In the genomic region with DNA sequence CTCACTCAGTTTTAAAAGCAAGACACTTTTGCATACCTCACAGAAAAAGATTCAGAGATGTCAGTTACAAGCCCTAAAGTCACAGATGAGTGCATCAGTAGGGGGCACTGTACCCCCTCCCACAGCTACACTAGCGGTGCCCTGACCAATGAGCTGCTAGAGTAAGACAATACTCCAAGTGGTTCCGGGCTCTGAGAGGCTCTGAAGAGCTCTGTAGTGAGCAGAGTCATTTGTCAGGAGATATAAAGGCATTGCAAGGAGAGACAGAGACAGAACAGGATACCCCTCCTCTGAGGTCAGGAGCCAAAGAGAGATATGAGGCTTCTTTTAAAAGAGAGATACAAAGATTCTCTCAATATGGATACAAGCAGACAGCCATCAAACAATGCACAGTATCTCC, we compare ENCODE assay signal across 27 mouse cellular contexts.
A peak's percentile ranks its signal among the peaks of the same experiment; 100 is the strongest.
DNase-seq lines count a peak whose midpoint lies in the region; ATAC-seq lines count a peak whose summit lies in the region.
"Had no signal": no experiment of that assay in that cellular context is flagged by ENCODE, and none has a peak within 500 bp of the region (broad histone marks: within the 10 kb centered on the region; RNA-seq: fewer than 3 reads in every experiment).

No protein-coding gene starts in this region.

- H3K4me3 ChIP-seq in forebrain, embryonic 13.5 days, result no peak overlapping the region
- no peak overlapping the region for H3K4me3 ChIP-seq in forebrain, embryonic 15.5 days
- no peak overlapping the region for H3K4me3 ChIP-seq in midbrain, embryonic 15.5 days
- H3K4me3 ChIP-seq in midbrain, embryonic 11.5 days (ENCODE audit: low read depth, low read length), result no peak overlapping the region
- no peak overlapping the region for H3K4me3 ChIP-seq in kidney, embryonic 14.5 days (ENCODE audit: low read length)
- H3K4me3 ChIP-seq: embryonic facial prominence, embryonic 12.5 days; heart, adult 2 months; heart, embryonic 13.5 days; hindbrain, embryonic 15.5 days; limb, embryonic 10.5 days; limb, embryonic 15.5 days; liver, embryonic 13.5 days; neural tube, embryonic 15.5 days had no signal

- WGBS in forebrain, embryonic 13.5 days, result 34% methylated on average over 2 of the region's 2 CpGs
- 46% methylated on average over 2 of the region's 2 CpGs for WGBS in forebrain, embryonic 15.5 days
- WGBS in midbrain, embryonic 15.5 days, result 44% methylated on average over 2 of the region's 2 CpGs
- 40% methylated on average over 2 of the region's 2 CpGs for WGBS in midbrain, embryonic 11.5 days
- 27% methylated on average over 2 of the region's 2 CpGs for WGBS in kidney, embryonic 14.5 days

- H3K27ac ChIP-seq in forebrain, embryonic 13.5 days, result no peak overlapping the region
- H3K27ac ChIP-seq in forebrain, embryonic 15.5 days (replicated peaks), result no peak overlapping the region
- H3K27ac ChIP-seq in midbrain, embryonic 15.5 days, result no peak overlapping the region
- no peak overlapping the region for H3K27ac ChIP-seq in midbrain, embryonic 11.5 days (ENCODE audit: low read depth, low read length)
- H3K27ac ChIP-seq in kidney, embryonic 14.5 days (ENCODE audit: low read depth, low read length), result no peak overlapping the region
- H3K27ac ChIP-seq: embryonic facial prominence, embryonic 12.5 days; heart, adult 2 months; heart, embryonic 13.5 days; hindbrain, embryonic 15.5 days; limb, embryonic 10.5 days; limb, embryonic 15.5 days; liver, embryonic 13.5 days; macrophage; neural tube, embryonic 15.5 days had no signal

- H3K36me3 ChIP-seq in forebrain, embryonic 13.5 days (ENCODE audit: poor library complexity, severe bottlenecking), result no peaks in the 10 kb centered on the region
- H3K36me3 ChIP-seq in forebrain, embryonic 15.5 days, result no peaks in the 10 kb centered on the region
- H3K36me3 ChIP-seq in midbrain, embryonic 15.5 days (replicated peaks), result no peaks in the 10 kb centered on the region
- no peaks in the 10 kb centered on the region for H3K36me3 ChIP-seq in midbrain, embryonic 11.5 days (ENCODE audit: control insufficient read depth, insufficient read depth, low read length)
- H3K36me3 ChIP-seq in kidney, embryonic 14.5 days (ENCODE audit: control insufficient read depth, insufficient read depth, low read length), result no peaks in the 10 kb centered on the region
- H3K36me3 ChIP-seq: embryonic facial prominence, embryonic 12.5 days; G1E; heart, embryonic 13.5 days; hindbrain, embryonic 15.5 days; limb, embryonic 10.5 days; limb, embryonic 15.5 days; liver, embryonic 13.5 days; neural tube, embryonic 15.5 days had no signal

- H3K9me3 ChIP-seq in forebrain, embryonic 13.5 days (replicated peaks), result no peaks in the 10 kb centered on the region
- no peaks in the 10 kb centered on the region for H3K9me3 ChIP-seq in forebrain, embryonic 15.5 days
- no peaks in the 10 kb centered on the region for H3K9me3 ChIP-seq in midbrain, embryonic 15.5 days
- no peaks in the 10 kb centered on the region for H3K9me3 ChIP-seq in midbrain, embryonic 11.5 days (ENCODE audit: control insufficient read depth, low read length)
- no peaks in the 10 kb centered on the region for H3K9me3 ChIP-seq in kidney, embryonic 14.5 days (ENCODE audit: control insufficient read depth, low read length)
- H3K9me3 ChIP-seq: embryonic facial prominence, embryonic 12.5 days; heart, embryonic 13.5 days; hindbrain, embryonic 15.5 days; limb, embryonic 10.5 days; limb, embryonic 15.5 days; liver, embryonic 13.5 days; neural tube, embryonic 15.5 days had no signal

- no peaks in the 10 kb centered on the region for H3K4me1 ChIP-seq in forebrain, embryonic 13.5 days
- H3K4me1 ChIP-seq in forebrain, embryonic 15.5 days, result no peaks in the 10 kb centered on the region
- peaks cover 6% of the 10 kb centered on the region; the same call in 1 of the 2 replicates for H3K4me1 ChIP-seq in midbrain, embryonic 15.5 days
- no peaks in the 10 kb centered on the region for H3K4me1 ChIP-seq in midbrain, embryonic 11.5 days (ENCODE audit: control insufficient read depth, insufficient read depth, low read length)
- no peaks in the 10 kb centered on the region for H3K4me1 ChIP-seq in kidney, embryonic 14.5 days (ENCODE audit: control insufficient read depth, insufficient read depth, low read length)
- H3K4me1 ChIP-seq: embryonic facial prominence, embryonic 12.5 days; heart, embryonic 13.5 days; hindbrain, embryonic 15.5 days; limb, embryonic 10.5 days; limb, embryonic 15.5 days; liver, embryonic 13.5 days; neural tube, embryonic 15.5 days had no signal

- no peak for DNase-seq in midbrain, embryonic 11.5 days (ENCODE audit: low spot score, missing footprints)
- DNase-seq in R1 (ENCODE audit: low read depth, low spot score), result peak; percentile 3
- peak; percentile 0 for DNase-seq in embryo, embryonic 10.5 days (ENCODE audit: low spot score)
- DNase-seq: B cell, adult 2 months; heart, adult 2 months; heart, postnatal 10 days; kidney, adult 18-20 months; kidney, postnatal 36 days; layer of hippocampus, postnatal 36 days; liver, embryonic 13.5 days; lung, adult 18-20 months; retina, postnatal 1 day; right cerebral cortex, postnatal 14 days; thymus, postnatal 4 days had no signal

- no peak overlapping the region for H3K9ac ChIP-seq in forebrain, embryonic 13.5 days
- H3K9ac ChIP-seq in forebrain, embryonic 15.5 days (replicated peaks), result no peak overlapping the region
- no peak overlapping the region for H3K9ac ChIP-seq in midbrain, embryonic 15.5 days
- H3K9ac ChIP-seq in midbrain, embryonic 11.5 days (ENCODE audit: low read length), result no peak overlapping the region
- H3K9ac ChIP-seq in kidney, embryonic 14.5 days (ENCODE audit: low read depth, low read length), result no peak overlapping the region
- H3K9ac ChIP-seq: embryonic facial prominence, embryonic 12.5 days; heart, embryonic 13.5 days; hindbrain, embryonic 15.5 days; limb, embryonic 15.5 days; liver, embryonic 13.5 days; neural tube, embryonic 15.5 days had no signal

- H3K27me3 ChIP-seq in forebrain, embryonic 13.5 days, result no peaks in the 10 kb centered on the region
- no peaks in the 10 kb centered on the region for H3K27me3 ChIP-seq in forebrain, embryonic 15.5 days
- no peaks in the 10 kb centered on the region for H3K27me3 ChIP-seq in midbrain, embryonic 15.5 days (replicated peaks)
- no peaks in the 10 kb centered on the region for H3K27me3 ChIP-seq in midbrain, embryonic 11.5 days (ENCODE audit: control insufficient read depth, insufficient read depth, low read length)
- no peaks in the 10 kb centered on the region for H3K27me3 ChIP-seq in kidney, embryonic 14.5 days (ENCODE audit: control insufficient read depth, insufficient read depth, low read length)
- H3K27me3 ChIP-seq: embryonic facial prominence, embryonic 12.5 days; heart, embryonic 13.5 days; hindbrain, embryonic 15.5 days; limb, embryonic 15.5 days; liver, embryonic 13.5 days; neural tube, embryonic 15.5 days had no signal

- H3K4me2 ChIP-seq in forebrain, embryonic 13.5 days, result no peak overlapping the region
- no peak overlapping the region for H3K4me2 ChIP-seq in forebrain, embryonic 15.5 days (replicated peaks)
- H3K4me2 ChIP-seq in midbrain, embryonic 15.5 days, result no peak overlapping the region
- no peak overlapping the region for H3K4me2 ChIP-seq in midbrain, embryonic 11.5 days
- no peak overlapping the region for H3K4me2 ChIP-seq in kidney, embryonic 14.5 days (replicated peaks; ENCODE audit: low read depth, low read length)
- H3K4me2 ChIP-seq: embryonic facial prominence, embryonic 12.5 days; heart, embryonic 13.5 days; hindbrain, embryonic 15.5 days; limb, embryonic 15.5 days; liver, embryonic 13.5 days; neural tube, embryonic 15.5 days had no signal

- 0 out of 2 replicates have a peak, but pooled peaks have one; percentile 48 for ATAC-seq in forebrain, embryonic 13.5 days
- ATAC-seq in forebrain, embryonic 15.5 days (replicated peaks), result no peak
- ATAC-seq in midbrain, embryonic 15.5 days (replicated peaks), result peak; percentile 72
- no peak for ATAC-seq in midbrain, embryonic 11.5 days (ENCODE audit: low FRiP score)
- no peak for ATAC-seq in kidney, embryonic 14.5 days (ENCODE audit: low FRiP score, low TSS enrichment)
- ATAC-seq: lung, postnatal 0 days had no signal

Comparison
In these comparisons a context has a peak if more than half of its experiments do, and no peak if none do; other contexts are left out.
1. ATAC-seq: peak in forebrain, embryonic 13.5 days (single experiment) and midbrain, embryonic 15.5 days (single experiment); none in forebrain, embryonic 15.5 days (single experiment), midbrain, embryonic 11.5 days (single experiment) and kidney, embryonic 14.5 days (single experiment).